Mouse (Mus musculus) midbrain, embryonic 14.5 days (tissue): Measurements from ENCODE around the gene Hs6st1. TPM values are rescaled to one million over a fixed set of nuclear protein-coding genes. Genes with fewer than 3 reads are reported as not detected.
A peak's percentile ranks its signal among the peaks of the same experiment; 100 is the strongest.

Source experiments
- ATAC-seq: fragments of 200-750 bp; cut with Nextera tagmentation; 2 replicates; pipeline ENCODE4 v1.8.0; 2017; ENCODE audit warnings: moderate number of reproducible peaks, moderate library complexity; ENCODE audit not compliant: low FRiP score, low TSS enrichment
- DNase-seq: peaks from one replicate; pipeline ENCODE4 v3.0.0-alpha.2; 2015
- H3K27ac ChIP-seq: fragments of 300-500 bp; sonication (generic); replicated peaks from 2 replicates; pipeline ENCODE4 v1.5.1; 2014; ENCODE audit warnings: mild to moderate bottlenecking, low read depth, low read length, moderate library complexity
- H3K27me3 ChIP-seq: fragments of 300-500 bp; sonication (generic); 2 replicates; pipeline ENCODE4 v1.6.1; 2014; ENCODE audit warnings: low read length, control low read depth, mixed read lengths; ENCODE audit not compliant: control insufficient read depth, insufficient read depth
- H3K36me3 ChIP-seq: fragments of 300-500 bp; sonication (generic); 2 replicates; pipeline ENCODE4 v1.6.1; 2014; ENCODE audit warnings: low read length, control low read depth; ENCODE audit not compliant: control insufficient read depth, insufficient read depth
- H3K4me1 ChIP-seq: fragments of 300-500 bp; sonication (generic); 2 replicates; pipeline ENCODE4 v1.6.1; 2014; ENCODE audit warnings: mild to moderate bottlenecking, antibody characterized with exemption, low read length, control low read depth; ENCODE audit not compliant: control insufficient read depth, insufficient read depth
- H3K4me2 ChIP-seq: fragments of 300-500 bp; sonication (generic); 2 replicates; pipeline ENCODE4 v1.6.1; 2014; ENCODE audit warnings: mild to moderate bottlenecking, low read length, moderate library complexity
- H3K4me3 ChIP-seq: fragments of 300-500 bp; sonication (generic); replicated peaks from 2 replicates; pipeline ENCODE4 v1.5.1; 2014; ENCODE audit warnings: low read depth, low read length
- H3K9ac ChIP-seq: fragments of 300-500 bp; sonication (generic); replicated peaks from 2 replicates; pipeline ENCODE4 v1.6.1; 2014; ENCODE audit warnings: mild to moderate bottlenecking, low read length, moderate library complexity
- H3K9me3 ChIP-seq: fragments of 300-500 bp; sonication (generic); 2 replicates; pipeline ENCODE4 v1.6.1; 2016; ENCODE audit warnings: low read length, control low read depth, mixed read lengths; ENCODE audit not compliant: control insufficient read depth
- WGBS: fragments of 180-500 bp; shearing (Covaris S2); extraction: QIAGEN DNeasy Blood & Tissue Kit; methylation state at CpG from one replicate; pipeline ENCODE4 v1.1.7; 2014; 5-methylcytosine and 5-hydroxymethylcytosine counted together
- polyA plus RNA-seq: library from polyadenylated mRNA; unstranded; fragments of >200 nt; fragmentation: Nextera tagmentation; extraction: Ambion mirVana; gene quantifications from 2 replicates; pipeline ENCODE4 v1.2.1, GENCODE M21; 2014

Gene Hs6st1
- polyA plus RNA-seq, 1 experiment from 2014 or later: 18.5 TPM

DNA sequence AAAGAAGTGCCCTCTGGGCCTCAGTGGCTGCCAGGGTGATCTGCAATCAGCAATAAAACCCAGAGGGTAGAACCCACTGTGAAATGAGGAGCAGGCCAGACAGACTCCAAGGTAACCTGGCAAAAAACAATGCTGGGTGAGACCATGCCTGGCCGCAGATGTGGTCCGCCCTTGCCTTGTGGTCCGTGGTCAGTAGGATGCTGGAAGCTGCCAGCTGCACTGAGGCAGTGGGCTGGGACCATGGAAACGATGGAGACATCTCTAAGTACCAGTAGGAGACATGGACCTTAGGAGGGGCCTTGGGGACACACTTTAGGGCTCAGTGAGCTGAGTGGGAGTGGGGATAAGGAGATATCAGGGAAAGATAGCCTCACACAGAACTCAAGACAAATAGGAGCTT is 64.0 kb downstream of the Hs6st1 start:
- Histone ChIP-seq H3K4me2 (no peak overlapping the region), H3K27me3 (no peaks in the 10 kb centered on the region), H3K4me1 (no peaks in the 10 kb centered on the region), H3K9me3 (no peaks in the 10 kb centered on the region), H3K4me3 (no peak overlapping the region), H3K27ac (no peak overlapping the region), H3K9ac (no peak overlapping the region), H3K36me3 (no peaks in the 10 kb centered on the region)
- ATAC-seq (no peak), DNase-seq (no peak)
- 63% methylated on average over 4 of the region's 4 CpGs for WGBS

- no peak overlapping the region for H3K9ac ChIP-seq
These were observed 64.8 kb downstream of the Hs6st1 start for GRCm38 (mm10) chr1:36133041-36133440.

GRCm38 (mm10) chr1:36133647-36134046 is 65.4 kb downstream of the Hs6st1 start:
- H3K4me3 ChIP-seq: no peak overlapping the region
- no peaks in the 10 kb centered on the region for H3K9me3 ChIP-seq
- no peak overlapping the region for H3K9ac ChIP-seq
- H3K27ac ChIP-seq: no peak overlapping the region
- DNase-seq (no peak), ATAC-seq (no peak)
- H3K27me3 ChIP-seq: no peaks in the 10 kb centered on the region
- 85% methylated on average over 3 of the region's 3 CpGs for WGBS
- H3K36me3 ChIP-seq: no peaks in the 10 kb centered on the region
- no peak overlapping the region for H3K4me2 ChIP-seq
- H3K4me1 ChIP-seq: no peaks in the 10 kb centered on the region

More at GRCm38 (mm10) chr1:36133041-36133440, 64.8 kb downstream of the Hs6st1 start:
- no peaks in the 10 kb centered on the region for H3K27me3 ChIP-seq
- no peak overlapping the region for H3K4me2 ChIP-seq
- no peaks in the 10 kb centered on the region for H3K4me1 ChIP-seq
- no peak overlapping the region for H3K4me3 ChIP-seq
- ATAC-seq (no peak), DNase-seq (no peak)
- H3K9me3 ChIP-seq: no peaks in the 10 kb centered on the region
- no peaks in the 10 kb centered on the region for H3K36me3 ChIP-seq
- WGBS: 72% methylated on average over 8 of the region's 8 CpGs
- H3K27ac ChIP-seq: no peak overlapping the region

DNA sequence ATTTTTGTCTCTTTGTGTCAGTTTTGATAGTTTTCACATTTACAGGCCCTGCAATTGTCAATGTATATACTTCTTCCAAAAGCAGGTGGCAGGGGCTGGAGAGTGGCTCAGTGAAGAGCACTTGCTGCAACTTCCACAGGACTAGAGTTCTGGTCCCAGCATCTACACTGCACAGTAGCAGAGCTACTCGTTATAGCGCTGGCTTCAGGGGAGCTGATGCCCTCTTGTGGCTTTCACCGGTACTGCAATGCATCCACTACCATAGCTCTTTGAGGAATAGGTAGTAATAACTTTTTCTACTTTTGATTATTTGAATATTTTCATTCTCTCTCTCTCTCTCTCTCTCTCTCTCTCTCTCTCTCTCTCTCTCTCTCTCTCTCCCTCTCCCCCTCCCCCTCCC is 66.4 kb downstream of the Hs6st1 start:
- ATAC-seq (0 out of 2 replicates have a peak, but pooled peaks have one; percentile 34), DNase-seq (peak; percentile 83)
- H3K4me3 ChIP-seq: no peak overlapping the region
- no peaks in the 10 kb centered on the region for H3K36me3 ChIP-seq
- H3K4me2 ChIP-seq: no peak overlapping the region
- H3K27ac ChIP-seq: no peak overlapping the region
- no peaks in the 10 kb centered on the region for H3K9me3 ChIP-seq
- H3K4me1 ChIP-seq: no peaks in the 10 kb centered on the region
- WGBS: 1% methylated on average over 3 of the region's 3 CpGs
- H3K27me3 ChIP-seq: no peaks in the 10 kb centered on the region
- H3K9ac ChIP-seq: no peak overlapping the region

GRCm38 (mm10) chr1:36140311-36140710 is 72.1 kb downstream of the Hs6st1 start:
- peaks cover 44% of the 10 kb centered on the region for H3K36me3 ChIP-seq
- no peaks in the 10 kb centered on the region for H3K27me3 ChIP-seq
- H3K9me3 ChIP-seq: no peaks in the 10 kb centered on the region
- no peaks in the 10 kb centered on the region for H3K4me1 ChIP-seq
- WGBS: 96% methylated on average over 15 of the region's 15 CpGs
- DNase-seq (no peak), ATAC-seq (no peak)
- no peak overlapping the region for H3K9ac ChIP-seq
- no peak overlapping the region for H3K27ac ChIP-seq
- no peak overlapping the region for H3K4me2 ChIP-seq
- no peak overlapping the region for H3K4me3 ChIP-seq

DNA sequence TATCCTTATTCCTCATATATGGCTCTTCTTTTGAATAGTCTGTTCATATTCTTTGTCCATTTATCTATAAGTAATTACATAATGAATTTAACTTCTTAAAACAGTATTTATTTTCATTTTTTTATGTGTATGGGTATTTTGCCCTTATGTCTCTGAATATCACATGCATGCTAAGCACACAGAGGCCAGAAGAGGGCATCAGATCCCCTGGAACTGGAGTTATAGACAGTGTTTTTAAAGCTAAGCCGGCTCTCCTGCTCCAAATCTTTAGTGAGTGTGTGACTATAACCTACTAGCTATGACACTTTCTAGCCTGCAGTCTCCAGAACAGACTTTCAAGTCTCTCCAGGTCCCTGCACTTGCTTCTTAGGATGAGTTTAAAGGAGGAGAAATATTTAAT is 76.8 kb downstream of the Hs6st1 start:
- DNase-seq (peak; percentile 75), ATAC-seq (no peak)
- 26% methylated on average over 1 of the region's 1 CpGs for WGBS
- no peak overlapping the region for H3K4me2 ChIP-seq
- no peak overlapping the region for H3K4me3 ChIP-seq
- no peaks in the 10 kb centered on the region for H3K4me1 ChIP-seq
- no peak overlapping the region for H3K27ac ChIP-seq
- H3K27me3 ChIP-seq: no peaks in the 10 kb centered on the region
- H3K9ac ChIP-seq: no peak overlapping the region
- peaks cover 86% of the 10 kb centered on the region for H3K36me3 ChIP-seq
- H3K9me3 ChIP-seq: no peaks in the 10 kb centered on the region

DNA sequence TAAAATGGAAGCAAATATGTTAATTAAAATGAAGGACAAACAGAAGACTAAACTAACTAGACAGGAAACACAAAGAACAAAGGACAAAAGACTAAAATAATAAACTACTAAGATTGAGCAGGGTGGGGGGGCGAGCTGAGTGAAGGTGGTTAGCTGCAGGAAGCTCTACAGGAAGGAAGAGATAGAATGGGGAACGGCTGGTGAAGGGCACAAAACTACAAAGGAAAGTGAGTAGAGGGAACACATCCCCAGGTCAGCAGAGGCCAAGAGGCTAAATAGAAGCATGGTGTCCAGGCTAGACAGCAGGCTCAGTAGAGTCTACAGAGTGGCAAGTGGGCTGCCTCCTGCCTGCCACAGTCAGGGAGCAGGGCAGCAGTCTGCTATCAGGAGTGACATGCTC is 80.6 kb downstream of the Hs6st1 start:
- Histone ChIP-seq H3K9ac (no peak overlapping the region), H3K9me3 (no peaks in the 10 kb centered on the region), H3K27ac (no peak overlapping the region), H3K4me3 (no peak overlapping the region), H3K27me3 (no peaks in the 10 kb centered on the region), H3K36me3 (peaks cover 91% of the 10 kb centered on the region), H3K4me1 (no peaks in the 10 kb centered on the region), H3K4me2 (no peak overlapping the region)
- ATAC-seq (no peak), DNase-seq (no peak)
- 72% methylated on average over 2 of the region's 2 CpGs for WGBS

DNA sequence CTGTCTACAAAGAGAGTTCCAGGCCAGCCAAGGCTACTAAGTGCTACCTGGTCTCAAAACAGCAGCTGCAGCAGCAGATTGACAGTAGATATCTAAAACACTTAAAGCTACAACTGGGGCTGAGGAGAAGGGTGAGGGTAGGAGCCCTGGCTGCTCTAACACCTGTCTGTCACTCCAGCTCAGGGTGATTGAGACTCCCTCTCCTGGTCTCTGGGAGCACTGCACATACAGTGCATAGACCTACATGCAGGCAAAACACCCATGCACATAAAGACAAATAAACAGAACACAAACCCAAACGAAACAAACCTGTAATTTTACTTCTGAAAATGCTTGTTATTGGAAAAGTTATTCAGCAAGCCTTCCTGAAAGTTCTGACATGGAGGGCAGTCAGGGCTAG is 81.2 kb downstream of the Hs6st1 start:
- ATAC-seq (no peak), DNase-seq (peak; percentile 65)
- Histone ChIP-seq H3K4me3 (no peak overlapping the region), H3K4me2 (no peak overlapping the region), H3K9ac (no peak overlapping the region), H3K9me3 (no peaks in the 10 kb centered on the region), H3K27me3 (no peaks in the 10 kb centered on the region), H3K27ac (no peak overlapping the region), H3K4me1 (no peaks in the 10 kb centered on the region), H3K36me3 (peaks cover 91% of the 10 kb centered on the region)
- 63% methylated on average over 1 of the region's 1 CpGs for WGBS
